Mouse (Mus musculus) intestine, postnatal 0 days (tissue): Measurements from ENCODE around the gene Pxn. TPM values are rescaled to one million over a fixed set of nuclear protein-coding genes. Genes with fewer than 3 reads are reported as not detected.
A peak's percentile ranks its signal among the peaks of the same experiment; 100 is the strongest.

Experiments used
- ATAC-seq: fragments of 200-750 bp; cut with Nextera tagmentation; 2 replicates; pipeline ENCODE4 v1.8.0; 2017; ENCODE audit warnings: mild to moderate bottlenecking, moderate TSS enrichment, moderate library complexity
- H3K27ac ChIP-seq: fragments of 300-500 bp; sonication (generic); 2 replicates; pipeline ENCODE4 v1.5.1; 2014; ENCODE audit warnings: mild to moderate bottlenecking, low read depth, low read length, moderate library complexity
- H3K27me3 ChIP-seq: fragments of 300-500 bp; sonication (generic); replicated peaks from 2 replicates; pipeline ENCODE4 v1.6.1; 2014; ENCODE audit warnings: low read length, mixed read lengths; ENCODE audit not compliant: control insufficient read depth, insufficient read depth
- H3K36me3 ChIP-seq: fragments of 300-500 bp; sonication (generic); 2 replicates; pipeline ENCODE4 v1.6.1; 2014; ENCODE audit warnings: mild to moderate bottlenecking, moderate library complexity; ENCODE audit not compliant: control insufficient read depth, insufficient read depth
- H3K4me1 ChIP-seq: fragments of 300-500 bp; sonication (generic); replicated peaks from 2 replicates; pipeline ENCODE4 v1.6.1; 2014; ENCODE audit warnings: antibody characterized with exemption, low read length, mixed read lengths; ENCODE audit not compliant: control insufficient read depth, insufficient read depth
- H3K4me2 ChIP-seq: fragments of 300-500 bp; sonication (generic); replicated peaks from 2 replicates; pipeline ENCODE4 v1.6.1; 2014; ENCODE audit warnings: low read depth, mild to moderate bottlenecking, moderate library complexity
- H3K4me3 ChIP-seq: fragments of 300-500 bp; sonication (generic); 2 replicates; pipeline ENCODE4 v1.5.1; 2014; ENCODE audit warnings: low read depth, low read length
- H3K9ac ChIP-seq: fragments of 300-500 bp; sonication (generic); 2 replicates; pipeline ENCODE4 v1.6.1; 2014; ENCODE audit warnings: mild to moderate bottlenecking, low read depth, low read length
- H3K9me3 ChIP-seq: fragments of 300-500 bp; sonication (generic); 2 replicates; pipeline ENCODE4 v1.6.1; 2016; ENCODE audit warnings: mixed run types; ENCODE audit not compliant: control insufficient read depth
- CTCF ChIP-seq: sonication (generic); IDR thresholded peaks from 2 replicates; pipeline ENCODE4 v1.5.1; 2016; ENCODE audit warnings: low read depth, mild to moderate bottlenecking, control low read depth, antibody characterized with exemption, moderate library complexity
- WGBS: fragments of 180-500 bp; shearing (Covaris S2); extraction: QIAGEN DNeasy Blood & Tissue Kit; methylation state at CpG from one replicate; pipeline ENCODE4 v1.1.7; 2014; 5-methylcytosine and 5-hydroxymethylcytosine counted together
- polyA plus RNA-seq: library from polyadenylated mRNA; unstranded; fragments of >200 nt; fragmentation: Nextera tagmentation; extraction: Ambion mirVana; gene quantifications from 2 replicates; pipeline ENCODE4 v1.2.1, GENCODE M21; 2015

The Pxn gene
- polyA plus RNA-seq, 1 experiment from 2014 or later, result 65.1 TPM

DNA sequence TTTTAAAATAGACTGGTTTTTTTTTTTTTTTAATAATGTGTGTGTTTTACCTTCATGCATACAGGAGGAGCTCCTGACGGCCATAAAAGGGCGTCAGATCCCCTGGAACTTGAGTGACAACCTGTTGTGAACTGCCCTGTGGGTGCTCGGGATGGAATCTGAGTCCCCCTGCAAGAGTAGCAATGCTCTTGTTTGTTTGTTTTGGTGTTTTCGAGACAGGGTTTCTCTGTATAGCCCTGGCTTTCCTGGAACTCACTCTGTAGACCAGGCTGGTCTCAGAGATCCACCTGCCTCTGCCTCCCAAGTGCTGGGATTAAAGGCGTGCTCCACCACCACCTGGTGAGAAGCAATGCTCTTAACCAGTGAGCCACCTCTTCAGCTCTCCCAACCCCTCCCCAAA lies 21.5 kb upstream of the Pxn start:
- Histone ChIP-seq H3K27me3 (no peaks in the 10 kb centered on the region), H3K4me1 (no peaks in the 10 kb centered on the region), H3K36me3 (peaks cover 3% of the 10 kb centered on the region; the same call in 1 of the 2 replicates), H3K4me2 (peak overlapping the region; percentile 57), H3K9me3 (no peaks in the 10 kb centered on the region), H3K27ac (no peak overlapping the region), H3K4me3 (peak overlapping the region; percentile 43; the same call in 1 of the 2 replicates), H3K9ac (peak overlapping the region; percentile 56; the same call in 1 of the 2 replicates)
- 72% methylated on average over 5 of the region's 5 CpGs for WGBS
- ATAC-seq, result no peak
- no peak for TF ChIP-seq CTCF

DNA sequence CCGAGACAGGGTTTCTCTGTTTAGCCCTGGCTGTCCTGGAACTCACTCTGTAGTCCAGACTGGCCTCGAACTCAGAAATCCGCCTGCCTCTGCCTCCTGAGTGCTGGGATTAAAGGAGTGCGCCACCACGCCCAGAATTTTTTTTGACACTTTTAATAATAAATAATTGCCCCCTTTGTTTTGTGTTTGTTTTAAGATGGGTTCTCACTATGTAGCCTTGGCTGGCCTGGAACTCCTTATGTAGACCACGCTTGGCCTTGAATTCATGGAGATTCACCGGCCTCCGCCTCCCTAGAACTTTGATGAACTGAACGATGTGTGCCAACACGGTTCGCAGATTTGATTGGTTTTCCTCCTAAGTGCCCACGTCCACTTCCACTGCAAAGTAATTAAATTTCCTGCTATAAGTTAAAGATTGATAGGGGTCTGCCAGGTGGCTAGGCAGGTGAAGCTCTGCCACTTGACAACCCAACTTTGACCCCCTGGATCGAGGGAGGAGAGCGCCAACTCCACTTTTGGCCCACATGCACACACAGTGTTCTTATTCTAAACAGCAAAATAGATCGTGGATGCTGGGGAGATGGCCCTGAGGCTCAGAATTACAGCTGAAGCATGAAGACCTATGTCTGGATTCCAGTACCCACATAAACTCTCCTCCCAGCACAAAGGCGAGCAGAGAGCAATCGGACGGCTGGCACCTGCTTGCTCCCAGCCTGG lies 20.8 kb upstream of the Pxn start:
- H3K27ac ChIP-seq, result no peak overlapping the region
- TF ChIP-seq CTCF, result no peak
- WGBS, result 71% methylated on average over 18 of the region's 18 CpGs

DNA sequence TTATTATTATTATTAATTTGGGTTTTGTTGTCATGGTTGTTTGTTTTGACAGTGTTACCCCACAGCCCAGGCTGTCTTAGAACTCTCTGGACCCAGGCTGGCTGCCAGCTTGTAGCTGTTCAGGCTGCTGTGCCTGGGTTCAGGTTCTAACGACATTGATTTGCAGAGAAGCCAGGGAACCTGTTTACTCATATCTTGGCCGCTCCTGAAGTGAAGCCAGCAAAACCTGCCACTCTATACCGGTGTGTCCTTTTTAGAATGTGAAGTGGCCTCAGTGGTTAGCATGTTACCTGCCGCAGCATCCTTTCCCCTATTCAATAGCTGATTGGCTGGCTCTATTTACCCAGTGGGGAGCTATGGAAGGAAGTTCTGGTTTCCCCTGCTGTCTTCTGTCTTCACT lies 19.8 kb upstream of the Pxn start:
- Histone ChIP-seq H3K36me3 (no peaks in the 10 kb centered on the region), H3K4me3 (no peak overlapping the region), H3K9ac (no peak overlapping the region), H3K4me2 (no peak overlapping the region), H3K27me3 (no peaks in the 10 kb centered on the region), H3K27ac (no peak overlapping the region), H3K9me3 (no peaks in the 10 kb centered on the region), H3K4me1 (no peaks in the 10 kb centered on the region)
- no peak for ATAC-seq
- 43% methylated on average over 4 of the region's 4 CpGs for WGBS
- TF ChIP-seq CTCF, result no peak

More for the DNA sequence above, 20.8 kb upstream of the Pxn start:
- H3K27me3 ChIP-seq, result no peaks in the 10 kb centered on the region
- H3K4me2 ChIP-seq, result no peak overlapping the region
- no peaks in the 10 kb centered on the region for H3K4me1 ChIP-seq
- no peak for ATAC-seq
- H3K36me3 ChIP-seq, result no peaks in the 10 kb centered on the region
- no peak overlapping the region for H3K9ac ChIP-seq
- H3K4me3 ChIP-seq, result no peak overlapping the region
- no peaks in the 10 kb centered on the region for H3K9me3 ChIP-seq

DNA sequence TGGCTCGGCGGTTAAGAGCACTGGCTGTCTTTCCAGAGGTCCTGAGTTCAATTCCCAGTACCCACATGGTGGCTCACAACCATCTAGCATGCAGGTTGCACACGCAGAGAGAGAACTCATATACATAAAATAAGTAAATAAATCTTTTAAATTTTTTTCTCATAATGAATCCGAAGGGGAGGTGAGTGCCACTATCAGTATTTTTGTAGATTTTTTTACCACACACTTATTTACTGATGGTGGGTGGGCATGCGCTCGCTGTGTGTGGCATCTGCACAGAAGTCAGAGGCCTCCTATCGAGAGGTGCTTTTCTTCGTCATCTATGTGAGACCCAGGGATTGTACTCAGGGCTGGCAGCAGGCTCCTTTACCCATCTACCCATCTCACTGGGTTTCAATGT lies 19.1 kb upstream of the Pxn start:
- Histone ChIP-seq H3K27ac (no peak overlapping the region), H3K9ac (no peak overlapping the region), H3K36me3 (no peaks in the 10 kb centered on the region), H3K9me3 (no peaks in the 10 kb centered on the region), H3K4me2 (no peak overlapping the region), H3K4me1 (no peaks in the 10 kb centered on the region), H3K27me3 (no peaks in the 10 kb centered on the region), H3K4me3 (no peak overlapping the region)
- no peak for TF ChIP-seq CTCF
- WGBS, result 82% methylated on average over 8 of the region's 8 CpGs
- no peak for ATAC-seq

DNA sequence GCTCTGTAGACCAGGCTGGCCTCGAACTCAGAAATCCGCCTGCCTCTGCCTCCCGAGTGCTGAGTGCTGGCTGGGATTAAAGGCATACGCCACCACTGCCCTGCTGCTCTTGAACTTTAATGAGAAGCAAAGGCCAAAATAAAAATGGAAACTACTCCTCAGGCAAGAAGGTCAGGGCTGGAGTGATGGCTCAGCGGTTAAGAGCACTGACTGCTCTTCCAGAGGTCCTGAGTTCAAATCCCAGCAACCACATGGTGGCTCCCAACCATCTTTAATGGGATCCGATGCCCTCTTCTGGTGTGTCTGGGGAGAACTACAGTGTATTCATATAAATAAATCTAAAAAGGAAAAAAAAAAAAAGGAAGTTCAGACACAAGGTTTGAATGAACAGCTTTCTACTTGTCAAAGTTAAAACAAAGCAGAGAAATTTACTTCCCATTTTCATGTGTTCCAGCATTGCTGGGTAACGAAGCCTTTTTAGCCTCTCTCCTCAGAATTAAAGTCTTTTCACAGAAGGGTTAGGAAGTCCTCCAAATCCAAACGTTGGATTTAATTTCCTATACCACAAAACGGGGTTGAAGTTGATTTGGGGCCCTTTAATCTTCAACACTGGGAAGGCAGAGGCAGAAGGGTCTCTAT lies 18.4 kb upstream of the Pxn start:
- H3K4me1 ChIP-seq, result no peaks in the 10 kb centered on the region
- WGBS, result 80% methylated on average over 9 of the region's 9 CpGs
- peak; percentile 13; the same call in 1 of the 2 replicates for TF ChIP-seq CTCF
- no peaks in the 10 kb centered on the region for H3K36me3 ChIP-seq
- H3K9me3 ChIP-seq, result no peaks in the 10 kb centered on the region
- no peaks in the 10 kb centered on the region for H3K27me3 ChIP-seq
- H3K27ac ChIP-seq, result no peak overlapping the region
- H3K4me2 ChIP-seq, result no peak overlapping the region; the same call in 1 of the 2 replicates
- no peak overlapping the region for H3K9ac ChIP-seq
- no peak overlapping the region for H3K4me3 ChIP-seq
- no peak for ATAC-seq

DNA sequence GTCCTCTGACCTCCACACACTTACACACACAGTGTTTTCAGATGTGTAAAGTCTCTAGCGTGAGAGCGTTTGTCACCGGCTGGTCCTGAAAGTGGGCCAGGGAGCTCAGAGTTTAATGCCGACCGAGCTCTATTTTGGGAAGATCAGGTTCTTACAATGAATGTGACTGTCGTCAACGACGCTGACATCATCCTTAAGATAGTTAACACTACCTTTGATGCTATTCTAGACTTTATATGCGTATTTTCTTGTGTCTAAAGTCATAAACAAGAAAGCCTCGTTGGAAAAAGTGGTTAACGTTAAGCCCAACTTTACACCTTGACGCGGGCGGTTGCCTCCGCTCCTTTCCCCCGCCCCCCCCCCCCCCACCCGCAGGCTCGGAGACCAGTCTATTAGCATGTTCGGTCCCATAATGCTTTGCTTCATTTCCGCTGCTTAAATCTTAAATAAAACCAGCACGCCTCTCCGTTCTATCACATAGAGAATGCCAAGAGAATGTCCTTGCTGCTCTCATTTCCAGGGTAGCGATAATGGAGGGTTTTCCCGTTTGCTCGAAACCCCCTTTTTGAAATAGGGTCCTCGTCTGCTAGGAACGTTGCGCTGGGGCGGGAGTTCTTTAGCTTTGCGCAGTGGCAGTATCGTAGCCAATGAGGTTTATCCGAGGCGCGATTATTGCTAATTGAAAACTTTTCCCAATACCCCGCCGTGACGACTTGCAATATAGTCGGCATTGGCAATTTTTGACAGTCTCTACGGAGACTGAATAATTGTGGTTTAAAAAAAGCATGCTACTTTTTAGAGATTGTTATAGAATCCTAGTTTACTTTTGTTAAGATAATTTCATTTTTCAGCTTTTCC lies 17.4 kb upstream of the Pxn start:
- Histone ChIP-seq H3K27ac (peak overlapping the region; percentile 100), H3K4me1 (no peaks in the 10 kb centered on the region), H3K27me3 (no peaks in the 10 kb centered on the region), H3K4me2 (peak overlapping the region; percentile 65), H3K36me3 (no peaks in the 10 kb centered on the region), H3K9ac (peak overlapping the region; percentile 78), H3K9me3 (no peaks in the 10 kb centered on the region), H3K4me3 (peak overlapping the region; percentile 30)
- WGBS, result under 1% methylated on average over 39 of the region's 39 CpGs
- TF ChIP-seq CTCF, result no peak
- peak; percentile 69 for ATAC-seq
